Mouse (Mus musculus) forebrain, embryonic 14.5 days (tissue): Measurements from ENCODE around the gene Pcbd1. TPM values are rescaled to one million over a fixed set of nuclear protein-coding genes. Genes with fewer than 3 reads are reported as not detected.

Experiments
- microRNA-seq: library from miRNA; unstranded; fragments of <30 nt; microRNA quantifications from one replicate; pipeline ENCODE4, GENCODE M21; 2016
- polyA plus RNA-seq: library from polyadenylated mRNA; unstranded; fragments of >200 nt; fragmentation: Nextera tagmentation; extraction: Ambion mirVana; gene quantifications from 2 replicates; pipeline ENCODE4 v1.2.1, GENCODE M21; 2014

The Pcbd1 gene
- polyA plus RNA-seq, 1 experiment from 2014 or later: 25.5 TPM

Small RNAs within 50 kb of the gene (microRNA-seq; reads per million reads assigned to microRNA genes)
- not detected for gene Gm44308

Other genes starting within 250 kb of the Pcbd1 start
- 65.7 and 66.8 TPM in 2 replicates for gene Sgpl1, start 58.4 kb downstream of the Pcbd1 start, polyA plus RNA-seq
- gene Tbata, start 82.6 kb downstream of the Pcbd1 start, polyA plus RNA-seq: 1.4 and 2.5 TPM in 2 replicates
- 0.13 and 0.17 TPM in 2 replicates for gene Adamts14, start 184.1 kb downstream of the Pcbd1 start, polyA plus RNA-seq
- not detected in 2 replicates for gene Prf1, start 208.5 kb downstream of the Pcbd1 start, polyA plus RNA-seq